Mouse (Mus musculus): ENCODE measurements around the gene Atp5b. TPM values are rescaled to one million over a fixed set of nuclear protein-coding genes. Genes with fewer than 3 reads are reported as not detected.
A peak's percentile ranks its signal among the peaks of the same experiment; 100 is the strongest.
"Not testable (repeated sequence)": the region's sequence is repeated elsewhere in the genome, so short reads cannot be mapped to it uniquely, and the experiment has no call there.

The Atp5b gene
- total RNA-seq, 2 experiments from 2014 or later, result 2,550 to 3,964 TPM

DNA sequence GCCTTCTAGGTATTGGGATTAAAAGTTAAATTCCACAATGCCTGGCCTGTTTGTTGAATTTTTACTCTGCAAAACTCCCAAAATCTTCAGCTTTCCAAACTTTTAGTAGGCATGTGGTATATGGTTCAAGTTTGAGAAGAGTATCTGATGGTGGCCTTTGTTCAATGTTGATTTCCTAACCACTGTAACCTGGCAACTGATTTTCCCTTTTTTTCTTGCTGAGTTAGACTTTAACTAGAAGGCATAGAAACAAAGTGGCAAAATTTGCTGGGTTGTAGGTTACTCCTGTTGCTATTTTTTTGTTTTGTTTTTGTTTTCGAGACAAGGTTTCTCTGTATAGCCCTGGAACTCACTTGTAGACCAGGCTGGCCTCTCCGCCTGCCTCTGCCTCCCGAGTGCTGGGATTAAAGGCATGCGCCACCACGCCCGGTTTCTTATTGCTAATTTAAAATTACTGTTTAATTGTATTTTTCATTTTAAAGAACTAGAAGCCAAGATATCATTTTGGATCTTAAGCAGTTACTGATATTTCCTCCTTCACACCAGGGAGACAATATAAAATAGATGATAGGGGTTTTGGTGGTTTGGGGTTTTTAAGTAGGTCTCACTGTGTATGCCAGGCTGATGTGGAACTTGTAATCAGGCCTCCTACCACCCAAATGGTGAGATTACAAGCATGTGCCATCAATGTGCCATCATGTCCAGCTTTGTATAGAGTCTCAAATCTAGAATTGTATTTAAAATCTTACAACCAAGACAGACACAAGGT lies 20.7 kb upstream of the Atp5b start:
- ATAC-seq (replicated peaks; ENCODE audit: low FRiP score, low TSS enrichment, poor library complexity, severe bottlenecking), result no peak

GRCm38 (mm10) chr10:128066072-128066471 lies 17.0 kb upstream of the Atp5b start:
- ATAC-seq (replicated peaks; ENCODE audit: low FRiP score, low TSS enrichment, poor library complexity, severe bottlenecking), result no peak

DNA sequence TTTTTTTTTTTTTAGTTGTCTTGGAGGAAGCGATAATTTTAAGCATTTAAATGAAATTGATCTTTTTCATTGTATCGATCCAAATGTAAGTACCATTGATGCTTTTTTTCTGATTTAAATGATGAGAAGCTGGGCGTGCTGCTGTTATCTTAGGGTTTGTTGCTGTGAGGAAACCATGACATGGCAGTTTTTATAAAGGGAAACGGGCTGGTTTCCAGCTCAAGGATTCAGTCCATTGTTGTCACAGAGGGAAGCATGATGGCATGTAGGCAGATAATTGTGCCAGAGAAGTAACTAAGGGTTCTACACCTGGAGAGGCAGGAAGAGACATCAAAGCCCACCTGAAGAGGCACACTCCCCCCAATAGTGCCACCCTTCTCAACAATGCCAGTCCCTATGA lies 13.9 kb upstream of the Atp5b start:
- peak; percentile 32; the same call in 1 of the 2 replicates for ATAC-seq (replicated peaks; ENCODE audit: low FRiP score, low TSS enrichment, poor library complexity, severe bottlenecking)

DNA sequence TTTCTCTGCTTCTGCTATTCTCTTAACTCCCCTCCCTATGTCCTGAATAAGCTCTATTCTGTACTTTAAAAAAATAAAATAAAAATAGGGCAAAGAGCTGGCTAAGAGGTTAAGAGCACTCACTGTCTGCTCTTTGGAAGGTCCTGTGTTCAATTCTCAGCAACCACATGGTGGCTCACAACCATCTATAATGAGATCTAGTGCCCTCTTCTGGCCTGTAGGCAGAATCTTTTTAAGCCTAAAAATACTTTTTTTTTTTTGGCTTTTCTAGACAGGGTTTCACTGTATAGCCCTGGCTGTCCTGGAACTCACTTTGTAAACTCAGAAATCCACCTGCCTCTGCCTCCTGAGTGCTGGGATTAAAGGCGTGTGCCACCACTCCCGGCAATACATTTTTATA lies 12.6 kb upstream of the Atp5b start:
- ATAC-seq (replicated peaks; ENCODE audit: low FRiP score, low TSS enrichment, poor library complexity, severe bottlenecking), result not testable (repeated sequence)

DNA sequence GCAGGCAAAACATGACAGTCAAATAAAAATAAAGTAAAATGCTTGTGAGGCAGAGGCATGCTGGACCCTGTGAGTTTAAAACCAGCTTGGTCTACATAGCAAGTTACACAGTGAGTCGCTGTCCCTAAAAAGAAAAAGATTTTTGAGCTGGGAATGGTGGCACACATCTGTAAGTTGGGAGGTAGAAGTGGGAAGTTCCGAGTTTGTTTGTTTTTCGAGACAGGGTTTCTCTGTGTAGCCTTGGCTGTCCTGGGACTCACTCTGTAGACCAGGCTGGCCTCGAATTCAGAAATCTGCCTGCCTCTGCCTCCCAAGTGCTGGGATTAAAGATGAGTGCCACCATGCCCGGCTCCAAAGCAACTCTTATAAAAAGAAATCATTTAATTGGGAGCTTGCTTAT lies 4.8 kb upstream of the Atp5b start:
- not testable (repeated sequence) for ATAC-seq (replicated peaks; ENCODE audit: low FRiP score, low TSS enrichment, poor library complexity, severe bottlenecking)

- ATAC-seq (replicated peaks; ENCODE audit: low FRiP score, low TSS enrichment, poor library complexity, severe bottlenecking), result no peak
Observed at GRCm38 (mm10) chr10:128080496-128080895, 2.6 kb upstream of the Atp5b start.

DNA sequence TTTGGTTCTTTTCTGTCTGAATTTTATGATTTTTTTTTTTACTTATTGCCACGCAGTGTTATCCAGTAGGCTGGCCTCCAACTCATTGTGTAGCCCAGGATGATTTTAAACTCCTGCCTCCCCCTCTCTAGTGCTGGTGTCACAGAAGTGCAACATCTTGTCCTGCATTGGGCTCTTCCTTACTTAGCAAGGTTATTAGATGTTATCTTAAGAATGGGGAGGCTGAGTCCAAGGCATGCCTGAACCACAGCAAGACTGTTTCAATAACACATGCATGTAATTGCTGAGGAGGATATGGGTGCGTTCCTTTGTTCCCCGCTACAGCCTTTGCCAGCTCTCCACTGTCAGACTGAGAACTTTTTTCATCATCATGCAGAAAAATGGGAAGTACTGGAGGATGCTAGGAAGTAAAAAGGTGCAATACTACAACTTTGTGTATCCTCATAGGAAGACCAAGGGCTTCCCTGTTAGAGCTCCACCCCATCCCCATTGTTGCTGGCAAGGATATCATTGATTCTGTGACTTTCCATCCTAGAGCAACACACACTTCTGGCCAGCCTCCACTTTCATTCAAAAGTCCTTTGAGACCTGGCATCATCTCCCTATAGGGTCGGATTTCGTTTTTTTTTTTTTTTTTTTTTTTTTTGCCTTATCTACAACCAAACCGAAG lies 1.1 kb upstream of the Atp5b start:
- 0 out of 2 replicates have a peak, but pooled peaks have one; percentile 7 for ATAC-seq (replicated peaks; ENCODE audit: low FRiP score, low TSS enrichment, poor library complexity, severe bottlenecking)

DNA sequence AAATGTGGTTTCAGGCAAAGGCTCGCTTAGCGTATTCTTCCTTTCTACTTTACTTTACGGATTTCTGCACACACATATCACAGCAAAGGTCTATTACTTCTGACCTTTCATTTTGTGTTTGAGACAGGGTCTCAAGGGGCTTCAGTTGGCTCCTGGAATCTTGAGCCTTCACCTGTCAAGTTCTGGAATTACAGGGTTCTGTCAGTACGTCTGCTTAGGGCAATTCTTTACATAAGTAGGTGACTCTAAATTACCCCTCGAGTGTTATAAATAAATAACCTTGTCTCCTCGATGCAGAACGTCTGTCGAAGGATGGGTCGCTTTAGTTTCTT lies 630 bp upstream of the Atp5b start:
- ATAC-seq (replicated peaks; ENCODE audit: low FRiP score, low TSS enrichment, poor library complexity, severe bottlenecking), result no peak

DNA sequence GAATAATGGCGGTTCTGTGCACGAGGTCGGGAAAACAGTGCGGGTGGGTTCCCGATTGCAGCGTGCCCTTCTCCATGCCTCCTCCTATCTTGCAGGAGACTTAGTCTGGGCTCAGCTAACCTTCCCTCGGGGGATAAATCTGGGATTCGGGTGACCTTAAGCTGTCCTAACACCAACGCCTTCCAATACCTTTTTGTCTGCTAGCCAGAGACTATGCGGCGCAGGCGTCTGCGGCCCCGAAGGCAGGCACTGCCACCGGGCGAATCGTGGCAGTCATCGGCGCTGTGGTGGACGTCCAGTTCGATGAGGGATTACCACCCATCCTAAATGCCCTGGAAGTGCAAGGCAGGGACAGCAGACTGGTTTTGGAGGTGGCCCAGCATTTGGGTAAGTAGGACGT lies 615 bp downstream of the Atp5b start:
- ATAC-seq (replicated peaks; ENCODE audit: low FRiP score, low TSS enrichment, poor library complexity, severe bottlenecking), result no peak

GRCm38 (mm10) chr10:128084160-128084559 lies 1.1 kb downstream of the Atp5b start:
- no peak for ATAC-seq (replicated peaks; ENCODE audit: low FRiP score, low TSS enrichment, poor library complexity, severe bottlenecking)

DNA sequence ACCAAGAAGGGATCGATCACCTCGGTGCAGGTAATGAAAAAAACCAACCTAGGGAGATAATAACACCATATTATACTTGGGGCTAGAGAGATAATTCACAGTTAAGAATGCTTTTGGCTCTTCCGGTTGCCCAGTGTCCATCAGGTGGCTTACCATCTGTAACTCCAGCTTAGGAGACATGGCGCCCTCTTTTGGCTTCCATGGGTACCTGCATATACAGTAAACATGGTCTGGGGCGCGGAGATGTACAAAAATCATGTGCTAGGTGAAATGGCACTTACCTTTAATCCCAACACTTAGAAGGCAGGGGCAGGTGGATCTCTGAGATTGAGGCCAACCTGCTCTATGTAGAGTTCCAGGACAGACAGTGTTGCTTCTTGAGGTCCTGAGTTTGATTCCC lies 3.3 kb downstream of the Atp5b start:
- ATAC-seq (replicated peaks; ENCODE audit: low FRiP score, low TSS enrichment, poor library complexity, severe bottlenecking), result no peak

GRCm38 (mm10) chr10:128087216-128087615 lies 4.1 kb downstream of the Atp5b start:
- ATAC-seq (replicated peaks; ENCODE audit: low FRiP score, low TSS enrichment, poor library complexity, severe bottlenecking), result not testable (repeated sequence)

DNA sequence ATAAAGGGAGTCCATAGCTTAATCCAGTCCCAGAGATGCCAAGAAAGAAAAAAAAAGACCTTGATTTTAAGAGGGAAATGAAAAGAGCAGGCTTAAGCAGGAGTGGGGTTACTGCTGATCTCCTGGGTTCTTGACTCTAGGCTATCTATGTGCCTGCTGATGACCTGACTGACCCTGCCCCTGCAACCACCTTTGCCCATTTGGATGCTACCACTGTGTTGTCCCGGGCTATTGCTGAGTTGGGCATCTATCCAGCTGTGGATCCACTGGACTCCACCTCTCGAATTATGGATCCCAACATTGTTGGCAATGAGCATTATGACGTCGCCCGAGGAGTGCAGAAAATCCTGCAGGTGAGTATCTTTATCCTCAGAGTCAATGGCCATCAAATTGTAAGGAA lies 5.1 kb downstream of the Atp5b start:
- ATAC-seq (replicated peaks; ENCODE audit: low FRiP score, low TSS enrichment, poor library complexity, severe bottlenecking), result no peak

DNA sequence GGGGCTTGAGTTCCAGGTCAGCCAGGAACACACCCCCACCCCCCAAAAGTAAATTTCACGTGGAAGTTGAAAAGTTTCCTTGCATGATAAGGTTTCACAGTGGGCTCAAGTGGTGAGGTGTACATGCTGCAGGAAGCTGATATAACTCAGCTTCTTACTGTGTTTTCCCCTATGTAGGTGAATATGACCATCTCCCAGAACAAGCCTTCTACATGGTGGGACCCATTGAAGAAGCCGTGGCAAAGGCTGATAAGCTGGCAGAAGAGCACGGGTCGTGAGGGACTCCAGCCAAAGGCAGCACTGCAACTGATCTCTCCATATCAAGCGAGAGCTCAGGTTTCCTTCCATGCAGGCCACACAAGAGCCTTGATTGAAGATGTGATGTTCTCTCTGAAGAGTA lies 6.8 kb downstream of the Atp5b start:
- ATAC-seq (replicated peaks; ENCODE audit: low FRiP score, low TSS enrichment, poor library complexity, severe bottlenecking), result no peak

- ATAC-seq (replicated peaks; ENCODE audit: low FRiP score, low TSS enrichment, poor library complexity, severe bottlenecking), result peak; percentile 41
Observed at GRCm38 (mm10) chr10:128090651-128091563, 7.8 kb downstream of the Atp5b start.

- peak; percentile 42 for ATAC-seq (replicated peaks; ENCODE audit: low FRiP score, low TSS enrichment, poor library complexity, severe bottlenecking)
Observed at GRCm38 (mm10) chr10:128091564-128092505, 8.8 kb downstream of the Atp5b start, which contains the start of gene Baz2a. Baz2a (plus strand) TSS chr10:128091577.

DNA sequence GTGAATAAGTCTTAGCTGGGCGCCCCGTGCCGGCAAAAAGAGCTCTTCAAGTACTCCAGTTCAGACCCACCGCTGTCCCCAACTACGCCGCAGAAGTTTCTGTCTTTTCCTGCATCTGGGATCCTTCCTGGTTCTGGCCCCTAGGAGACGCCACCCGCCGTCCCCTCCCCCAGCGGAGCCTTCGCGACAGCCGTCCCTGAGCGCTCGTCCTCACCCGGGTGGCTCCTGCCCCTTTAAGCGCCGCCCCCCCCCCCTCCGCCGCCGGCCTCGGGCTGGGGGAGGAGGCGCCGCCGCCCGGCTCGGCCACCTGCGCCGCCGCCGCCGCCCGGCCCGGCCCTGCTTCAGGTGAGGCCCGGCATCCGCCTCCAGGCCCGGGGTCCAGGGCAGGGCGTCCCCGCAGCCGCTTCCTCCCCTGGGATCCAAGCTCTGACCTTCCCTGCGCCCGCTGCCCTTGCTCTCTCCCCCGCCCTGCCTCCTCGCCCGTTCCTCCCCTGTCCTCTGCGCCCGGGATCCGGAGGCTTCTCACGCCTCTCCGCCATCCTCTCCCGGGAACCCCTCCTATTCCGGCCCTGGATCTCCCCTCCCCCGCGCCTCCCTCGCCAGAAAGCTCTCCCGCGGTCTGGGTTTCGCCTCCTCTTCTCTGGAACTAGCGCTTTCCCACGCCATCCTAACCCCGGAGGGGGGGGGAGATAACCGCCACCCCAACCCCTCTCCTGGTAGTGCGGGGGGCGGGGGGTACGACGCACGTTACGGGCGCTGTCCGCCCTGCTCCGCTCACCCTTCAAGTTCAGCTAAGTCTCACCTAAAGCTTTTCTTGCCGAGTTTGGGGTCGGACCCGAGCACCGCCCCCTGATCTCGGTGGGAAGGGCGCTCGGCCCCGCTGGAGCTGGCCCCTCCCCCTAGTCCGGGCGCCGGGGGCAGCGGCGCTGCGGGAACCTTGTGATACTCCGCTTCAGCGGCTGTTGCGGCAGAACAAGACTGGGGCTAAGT lies 9.7 kb downstream of the Atp5b start:
- peak; percentile 8; the same call in 1 of the 2 replicates for ATAC-seq (replicated peaks; ENCODE audit: low FRiP score, low TSS enrichment, poor library complexity, severe bottlenecking)

Data from megakaryocyte-erythroid progenitor cell, adult 5-6 weeks (primary cell).